Mouse (Mus musculus) lung, postnatal 0 days (tissue): ENCODE measurements around the gene Mob3c. TPM values are rescaled to one million over a fixed set of nuclear protein-coding genes. Genes with fewer than 3 reads are reported as not detected.

Experiments
- ATAC-seq: fragments of 200-750 bp; cut with Nextera tagmentation; 2 replicates; pipeline ENCODE4 v1.8.0; 2017; ENCODE audit warnings: moderate library complexity
- DNase-seq: peaks from one replicate; pipeline ENCODE4 v3.0.0-alpha.2; 2016; ENCODE audit warnings: low spot score
- H3K27ac ChIP-seq: fragments of 300-500 bp; sonication (generic); 2 replicates; pipeline ENCODE4 v1.5.1; 2014; ENCODE audit warnings: antibody characterized with exemption, mild to moderate bottlenecking, low read length, mixed read lengths
- H3K27me3 ChIP-seq: fragments of 300-500 bp; sonication (generic); replicated peaks from 2 replicates; pipeline ENCODE4 v1.6.1; 2014; ENCODE audit warnings: low read length, mixed read lengths; ENCODE audit not compliant: insufficient read depth
- H3K36me3 ChIP-seq: fragments of 300-500 bp; sonication (generic); 2 replicates; pipeline ENCODE4 v1.6.1; 2014; ENCODE audit warnings: low read length, mixed read lengths; ENCODE audit not compliant: insufficient read depth
- H3K4me1 ChIP-seq: fragments of 300-500 bp; sonication (generic); 2 replicates; pipeline ENCODE4 v1.6.1; 2014; ENCODE audit warnings: antibody characterized with exemption, low read depth, low read length, mixed read lengths; ENCODE audit not compliant: insufficient read depth
- H3K4me2 ChIP-seq: fragments of 300-500 bp; sonication (generic); replicated peaks from 2 replicates; pipeline ENCODE4 v1.6.1; 2014; ENCODE audit warnings: low read depth, mild to moderate bottlenecking, low read length, moderate library complexity, mixed read lengths
- H3K4me3 ChIP-seq: fragments of 300-500 bp; sonication (generic); 2 replicates; pipeline ENCODE4 v1.5.1; 2014; ENCODE audit warnings: low read depth, low read length
- H3K9ac ChIP-seq: fragments of 300-500 bp; sonication (generic); replicated peaks from 2 replicates; pipeline ENCODE4 v1.6.1; 2014; ENCODE audit warnings: low read depth, mild to moderate bottlenecking
- H3K9me3 ChIP-seq: fragments of 300-500 bp; sonication (generic); 2 replicates; pipeline ENCODE4 v1.6.1; 2016; ENCODE audit warnings: low read length, mixed read lengths
- CTCF ChIP-seq: IDR thresholded peaks from 2 replicates; pipeline ENCODE4 v1.5.1; 2016; ENCODE audit warnings: antibody characterized with exemption, mild to moderate bottlenecking
- EP300 ChIP-seq: IDR thresholded peaks from 2 replicates; pipeline ENCODE4 v1.6.1; 2016; ENCODE audit warnings: antibody characterized with exemption, mild to moderate bottlenecking, control low read depth
- WGBS: fragments of 180-500 bp; shearing (Covaris S2); extraction: QIAGEN DNeasy Blood & Tissue Kit; methylation state at CpG from one replicate; pipeline ENCODE4 v1.1.7; 2014; 5-methylcytosine and 5-hydroxymethylcytosine counted together
- polyA plus RNA-seq: library from polyadenylated mRNA; unstranded; fragments of >200 nt; fragmentation: Nextera tagmentation; extraction: Ambion mirVana; gene quantifications from 2 replicates; pipeline ENCODE4 v1.2.1, GENCODE M21; 2015

The Mob3c gene
- polyA plus RNA-seq, 1 experiment from 2014 or later = 14.8 TPM

DNA sequence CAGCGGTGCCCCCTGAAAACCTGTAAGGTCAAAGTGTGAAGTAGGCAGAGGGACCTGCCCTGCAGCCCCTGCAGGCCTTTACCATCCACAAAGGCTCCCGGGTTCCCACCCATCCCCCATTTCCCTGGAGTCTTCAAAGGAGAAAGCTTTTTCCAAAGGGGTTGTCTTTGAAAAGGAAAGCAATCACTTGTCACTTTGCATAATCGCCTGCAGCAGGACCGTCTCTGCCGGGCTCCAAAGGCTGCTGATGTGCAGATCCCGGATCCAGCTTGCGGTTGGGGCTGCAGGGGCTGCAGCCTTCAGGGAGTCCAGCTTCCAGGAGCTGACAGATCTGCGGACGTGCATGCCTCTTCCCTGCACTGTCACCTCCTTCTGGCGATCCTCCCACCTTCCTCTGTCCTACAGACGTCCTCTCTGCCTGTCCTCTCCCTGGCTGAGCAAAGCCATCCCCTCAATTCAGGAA lies 50.4 kb downstream of the Mob3c start:
- no peak overlapping the region for H3K4me3 ChIP-seq
- WGBS = 8% methylated on average over 11 of the region's 11 CpGs
- H3K27ac ChIP-seq = no peak overlapping the region
- H3K4me2 ChIP-seq = 0 out of 2 replicates have a peak overlapping the region, but pooled peaks have one; percentile 22
- H3K27me3 ChIP-seq = no peaks in the 10 kb centered on the region
- TF ChIP-seq CTCF = no peak
- no peak for TF ChIP-seq EP300
- H3K9ac ChIP-seq = no peak overlapping the region
- no peaks in the 10 kb centered on the region for H3K9me3 ChIP-seq
- peaks cover 12% of the 10 kb centered on the region; the same call in 1 of the 2 replicates for H3K36me3 ChIP-seq
- ATAC-seq (no peak; the same call in 1 of the 2 replicates), DNase-seq (no peak)
- no peaks in the 10 kb centered on the region for H3K4me1 ChIP-seq

DNA sequence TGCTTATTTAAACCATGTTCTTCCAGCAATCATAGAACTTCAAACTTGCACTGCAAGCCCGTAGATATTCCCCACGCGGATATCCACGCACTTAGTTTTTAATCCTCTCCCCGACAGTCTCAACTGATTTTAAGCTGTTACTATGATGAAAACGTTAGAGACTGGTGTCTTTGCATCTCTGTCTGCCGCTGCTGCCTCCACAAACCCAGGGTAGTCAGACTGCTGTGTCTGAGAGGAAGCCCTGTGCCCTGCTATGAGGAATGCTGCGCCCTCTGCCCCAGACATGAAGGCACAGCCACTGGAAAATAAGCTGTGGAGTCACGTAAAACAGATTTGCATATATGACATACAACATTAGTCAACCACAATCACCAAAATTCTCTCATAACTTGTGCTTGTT lies 50.9 kb downstream of the Mob3c start:
- ATAC-seq = no peak
- TF ChIP-seq EP300 (no peak), CTCF (no peak)
- DNase-seq = no peak
- H3K9me3 ChIP-seq = no peaks in the 10 kb centered on the region
- 0 out of 2 replicates have a peak, but pooled peaks cover 8% of the 10 kb centered on the region for H3K36me3 ChIP-seq
- H3K9ac ChIP-seq = no peak overlapping the region
- WGBS = 41% methylated on average over 9 of the region's 9 CpGs
- H3K4me2 ChIP-seq = no peak overlapping the region
- H3K27me3 ChIP-seq = no peaks in the 10 kb centered on the region
- H3K27ac ChIP-seq = no peak overlapping the region
- no peaks in the 10 kb centered on the region for H3K4me1 ChIP-seq
- no peak overlapping the region for H3K4me3 ChIP-seq

DNA sequence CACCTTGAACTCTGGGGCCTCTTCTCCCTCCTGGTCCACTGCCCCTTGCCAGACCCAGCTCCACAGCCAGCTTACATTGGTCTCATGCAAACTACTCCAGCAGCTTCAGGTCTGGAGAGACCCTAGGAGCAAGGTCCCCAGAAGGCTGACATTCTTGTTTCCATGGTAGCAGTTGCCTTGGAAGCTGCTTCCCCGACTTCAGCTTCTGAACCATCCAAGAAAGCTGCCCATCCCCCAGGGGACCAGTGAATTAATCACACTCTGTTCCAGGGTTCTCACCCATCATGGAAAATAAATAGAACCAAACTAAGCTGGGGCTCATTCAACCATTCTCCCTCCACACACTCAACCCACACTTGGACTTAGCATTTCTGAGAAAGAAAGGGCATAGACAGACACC lies 53.3 kb downstream of the Mob3c start:
- no peak overlapping the region for H3K27ac ChIP-seq
- H3K4me2 ChIP-seq = no peak overlapping the region
- no peaks in the 10 kb centered on the region for H3K4me1 ChIP-seq
- no peaks in the 10 kb centered on the region for H3K9me3 ChIP-seq
- no peaks in the 10 kb centered on the region for H3K27me3 ChIP-seq
- TF ChIP-seq EP300 (no peak), CTCF (no peak)
- H3K4me3 ChIP-seq = no peak overlapping the region
- WGBS = 0% methylated on average over 1 of the region's 1 CpGs
- H3K36me3 ChIP-seq = 0 out of 2 replicates have a peak, but pooled peaks cover 7% of the 10 kb centered on the region
- no peak for ATAC-seq
- no peak for DNase-seq
- H3K9ac ChIP-seq = no peak overlapping the region

DNA sequence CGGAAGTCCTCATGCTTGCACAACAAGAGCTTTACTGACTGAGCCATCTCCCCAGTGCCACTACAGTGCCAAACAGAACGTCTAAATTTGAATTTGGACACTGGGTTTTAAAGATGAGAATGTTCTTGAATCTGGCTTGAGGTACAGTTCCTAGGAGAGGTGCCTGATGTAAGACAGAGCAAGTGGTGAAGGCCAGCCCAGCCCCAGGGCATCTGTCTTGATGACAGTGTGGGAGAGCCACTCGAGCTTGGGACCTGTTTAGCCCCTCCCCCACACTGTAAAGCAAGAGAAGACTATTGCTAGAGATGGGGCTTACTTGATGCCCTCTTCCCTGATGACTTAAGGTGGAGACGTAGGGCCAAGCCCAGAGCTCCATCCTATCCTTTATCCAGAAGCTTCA lies 54.3 kb downstream of the Mob3c start:
- TF ChIP-seq EP300 (no peak), CTCF (no peak)
- Histone ChIP-seq H3K27ac (no peak overlapping the region), H3K9me3 (no peaks in the 10 kb centered on the region), H3K4me1 (no peaks in the 10 kb centered on the region), H3K9ac (no peak overlapping the region), H3K4me2 (no peak overlapping the region), H3K36me3 (no peaks in the 10 kb centered on the region), H3K4me3 (no peak overlapping the region), H3K27me3 (no peaks in the 10 kb centered on the region)
- DNase-seq (no peak), ATAC-seq (no peak)
- WGBS = 46% methylated on average over 4 of the region's 4 CpGs

DNA sequence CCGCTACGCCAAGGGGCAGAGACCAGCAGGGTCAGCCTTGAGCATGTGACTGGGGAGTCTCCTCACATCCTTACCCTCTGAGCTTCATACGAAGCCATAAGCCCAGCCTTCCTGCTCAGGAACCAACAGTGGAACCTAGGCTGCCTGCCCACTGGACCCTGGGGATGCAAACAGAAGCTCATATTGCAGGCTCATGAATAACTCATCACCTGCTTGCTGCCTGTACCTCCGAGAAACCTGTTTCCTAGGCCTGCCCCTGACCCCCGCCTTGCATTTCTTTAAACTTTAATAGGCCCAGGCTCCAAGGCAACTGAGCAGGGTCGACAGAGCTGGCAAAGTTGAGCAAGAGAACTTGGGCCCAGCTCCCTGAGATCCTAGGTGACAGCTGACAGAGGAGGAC lies 56.1 kb downstream of the Mob3c start, which contains the start of gene Kncn:
TSS of gene Kncn (plus strand) at position 379 of the 400 bp plus-strand sequence.
- ATAC-seq (no peak), DNase-seq (no peak)
- Histone ChIP-seq H3K36me3 (no peaks in the 10 kb centered on the region), H3K4me1 (no peaks in the 10 kb centered on the region), H3K9me3 (no peaks in the 10 kb centered on the region), H3K4me2 (no peak within 1 kb of the TSS), H3K27me3 (no peaks in the 10 kb centered on the region), H3K4me3 (no peak within 1 kb of the TSS), H3K27ac (no peak within 1 kb of the TSS), H3K9ac (no peak within 1 kb of the TSS)
- 66% methylated on average over 6 of the region's 6 CpGs for WGBS
- TF ChIP-seq CTCF (no peak), EP300 (no peak)

Other genes starting within 250 kb of the Mob3c start
- 0.08 TPM in 1 of 2 replicates, not detected in the other for gene Cyp4a32, start 227.1 kb upstream of the Mob3c start, polyA plus RNA-seq
- 171 and 174 TPM in 2 replicates for gene Cyp4b1, start 180.4 kb upstream of the Mob3c start, polyA plus RNA-seq
- 24.4 and 26.8 TPM in 2 replicates for gene Efcab14, start 90.3 kb upstream of the Mob3c start, polyA plus RNA-seq
- gene Tex38, start 47.1 kb upstream of the Mob3c start, polyA plus RNA-seq = 0.16 TPM in 1 of 2 replicates, not detected in the other
- 30.0 and 30.5 TPM in 2 replicates for gene Atpaf1, start 43.3 kb upstream of the Mob3c start, polyA plus RNA-seq
- gene Mknk1, start 11.1 kb downstream of the Mob3c start, polyA plus RNA-seq = 26.9 and 30.6 TPM in 2 replicates
- not detected in 2 replicates for gene Kncn, start 56.3 kb downstream of the Mob3c start, polyA plus RNA-seq
- gene 6430628N08Rik, start 62.6 kb downstream of the Mob3c start, polyA plus RNA-seq = not detected in 2 replicates
- gene Dmbx1, start 111.8 kb downstream of the Mob3c start, polyA plus RNA-seq = not detected in 2 replicates
- 12.1 and 13.4 TPM in 2 replicates for gene Faah, start 189.8 kb downstream of the Mob3c start, polyA plus RNA-seq
- 33.7 and 37.9 TPM in 2 replicates for gene Nsun4, start 225.8 kb downstream of the Mob3c start, polyA plus RNA-seq
- 423 and 444 TPM in 2 replicates for gene Uqcrh, start 247.0 kb downstream of the Mob3c start, polyA plus RNA-seq
- 46.1 and 49.0 TPM in 2 replicates for gene Lrrc41, start 247.2 kb downstream of the Mob3c start, polyA plus RNA-seq